Mouse (Mus musculus): ENCODE measurements at regions not wholly inside any gene's neighbourhood (a gene's known extent, or its start where the extent isn't known, plus 50 kb on each side); places are given as distances from the start of the nearest gene placed in this dataset.

- 89% methylated on average over 5 of the region's 5 CpGs for WGBS
- Histone ChIP-seq H3K27ac (no peak overlapping the region), H3K36me3 (no peaks in the 10 kb centered on the region), H3K4me3 (replicated peaks) (no peak overlapping the region), H3K9ac (replicated peaks) (no peak overlapping the region), H3K9me3 (no peaks in the 10 kb centered on the region), H3K27me3 (no peaks in the 10 kb centered on the region), H3K4me2 (replicated peaks) (no peak overlapping the region), H3K4me1 (replicated peaks) (no peaks in the 10 kb centered on the region)
- ATAC-seq: no peak
These were observed 136.5 kb downstream of the Snx19 start for GRCm38 (mm10) chr9:30563399-30563798.

DNA sequence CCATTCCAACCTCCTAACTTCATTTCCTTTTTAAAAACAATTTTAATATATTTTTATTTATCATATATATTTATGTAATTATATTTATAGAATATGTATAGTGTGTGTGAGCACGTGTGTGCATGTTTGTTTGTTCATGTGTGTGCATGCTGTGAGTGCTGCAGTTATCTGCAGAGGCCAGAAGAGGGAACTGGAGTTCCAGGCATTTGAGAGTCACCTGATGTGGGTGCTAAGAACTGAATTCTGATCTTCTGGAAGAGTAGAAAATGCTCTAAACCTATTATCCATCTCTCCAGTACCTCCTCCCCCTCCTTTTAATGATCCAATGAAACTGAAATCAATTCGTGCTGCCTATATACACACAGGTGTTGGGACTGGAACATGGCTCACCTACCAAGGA is 128.0 kb downstream of the Snx19 start:
- H3K4me1 ChIP-seq (replicated peaks): no peaks in the 10 kb centered on the region

GRCm38 (mm10) chr9:30552721-30553120 is 125.8 kb downstream of the Snx19 start:
- no peaks in the 10 kb centered on the region for H3K9me3 ChIP-seq
- no peaks in the 10 kb centered on the region for H3K36me3 ChIP-seq
- no peak overlapping the region for H3K27ac ChIP-seq
- H3K4me3 ChIP-seq (replicated peaks): no peak overlapping the region
- ATAC-seq: no peak
- no peaks in the 10 kb centered on the region for H3K4me1 ChIP-seq (replicated peaks)
- 94% methylated on average over 8 of the region's 8 CpGs for WGBS
- no peak overlapping the region for H3K9ac ChIP-seq (replicated peaks)
- H3K27me3 ChIP-seq: no peaks in the 10 kb centered on the region
- H3K4me2 ChIP-seq (replicated peaks): no peak overlapping the region

More for the DNA sequence above, 128.0 kb downstream of the Snx19 start:
- ATAC-seq: no peak
- no peak overlapping the region for H3K27ac ChIP-seq
- H3K4me2 ChIP-seq (replicated peaks): no peak overlapping the region
- no peak overlapping the region for H3K9ac ChIP-seq (replicated peaks)
- H3K27me3 ChIP-seq: no peaks in the 10 kb centered on the region
- WGBS: 81% methylated on average over 2 of the region's 2 CpGs
- no peaks in the 10 kb centered on the region for H3K9me3 ChIP-seq
- no peak overlapping the region for H3K4me3 ChIP-seq (replicated peaks)
- no peaks in the 10 kb centered on the region for H3K36me3 ChIP-seq

DNA sequence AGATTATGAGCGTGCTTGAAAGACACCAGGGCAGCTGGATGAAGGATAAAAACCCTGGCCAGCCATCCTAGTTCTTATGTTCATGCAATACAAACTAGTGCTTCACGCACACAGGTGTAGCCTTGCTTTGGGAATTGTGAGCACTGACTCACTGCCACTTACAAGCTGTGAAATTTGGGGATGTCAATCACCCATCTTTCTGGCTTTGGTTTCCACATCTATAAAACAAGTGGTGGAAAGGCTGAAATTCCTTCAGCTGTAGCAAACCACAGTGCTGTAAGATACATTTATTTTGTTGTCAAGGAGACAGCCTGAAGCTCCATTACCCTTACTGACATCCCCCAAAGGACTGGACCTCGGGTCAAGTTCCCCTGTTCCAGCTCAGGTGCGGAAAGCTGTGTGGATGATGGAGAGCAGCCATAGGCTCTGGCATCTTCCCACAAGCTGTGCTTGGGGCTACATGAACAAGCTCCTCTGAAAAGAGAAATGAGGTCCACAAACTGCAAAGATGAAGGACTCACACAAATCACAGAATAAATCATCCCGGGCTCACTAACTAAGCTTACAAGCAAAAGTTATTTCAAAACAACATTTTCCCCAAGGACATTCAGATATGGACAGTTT is 123.1 kb downstream of the Snx19 start:
- no peaks in the 10 kb centered on the region for H3K27me3 ChIP-seq
- ATAC-seq: no peak
- H3K4me1 ChIP-seq (replicated peaks): no peaks in the 10 kb centered on the region
- H3K4me2 ChIP-seq (replicated peaks): no peak overlapping the region
- no peak overlapping the region for H3K9ac ChIP-seq (replicated peaks)
- WGBS: 88% methylated on average over 5 of the region's 5 CpGs
- H3K36me3 ChIP-seq: no peaks in the 10 kb centered on the region
- no peaks in the 10 kb centered on the region for H3K9me3 ChIP-seq
- no peak overlapping the region for H3K4me3 ChIP-seq (replicated peaks)
- no peak overlapping the region for H3K27ac ChIP-seq

GRCm38 (mm10) chr9:30539858-30540257 is 113.0 kb downstream of the Snx19 start:
- Histone ChIP-seq H3K4me2 (replicated peaks) (no peak overlapping the region), H3K9me3 (no peaks in the 10 kb centered on the region), H3K36me3 (no peaks in the 10 kb centered on the region), H3K9ac (replicated peaks) (no peak overlapping the region), H3K4me3 (replicated peaks) (no peak overlapping the region), H3K27ac (no peak overlapping the region), H3K4me1 (replicated peaks) (0 out of 2 replicates have a peak, but pooled peaks cover 5% of the 10 kb centered on the region), H3K27me3 (no peaks in the 10 kb centered on the region)
- no peak for ATAC-seq
- WGBS: 84% methylated on average over 6 of the region's 6 CpGs

DNA sequence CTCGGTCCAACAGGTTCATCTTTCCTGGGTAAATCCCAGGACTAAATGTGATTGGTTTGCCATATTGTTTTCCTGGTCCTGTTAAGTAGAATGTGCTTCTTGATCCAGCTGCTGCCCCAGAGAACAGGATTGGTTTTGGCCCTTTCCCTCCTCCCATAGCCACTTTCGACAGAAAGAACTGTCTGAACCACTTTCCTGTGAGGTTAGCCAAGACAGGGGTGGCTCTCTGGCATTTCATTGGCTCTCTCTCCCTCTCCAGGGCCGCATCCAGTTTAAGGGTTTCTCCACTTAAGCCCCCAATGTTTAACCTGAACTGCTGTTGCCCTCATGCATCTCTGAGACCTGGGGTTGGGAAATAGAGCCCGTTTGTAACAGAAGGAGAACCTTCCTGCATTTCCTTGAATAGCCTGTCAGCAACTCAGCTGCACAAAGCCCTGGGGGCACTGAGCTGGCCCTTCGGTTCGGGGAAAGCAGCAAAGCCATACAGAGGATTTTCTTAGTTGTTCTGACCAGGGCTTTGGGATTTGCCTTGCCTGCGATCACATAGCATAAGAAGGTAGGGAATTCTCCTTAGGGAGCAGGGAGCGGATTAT is 109.7 kb downstream of the Snx19 start:
- H3K4me2 ChIP-seq (replicated peaks): no peak overlapping the region
- H3K27ac ChIP-seq: no peak overlapping the region
- H3K36me3 ChIP-seq: no peaks in the 10 kb centered on the region
- no peaks in the 10 kb centered on the region for H3K9me3 ChIP-seq
- no peak overlapping the region for H3K9ac ChIP-seq (replicated peaks)
- peaks cover 22% of the 10 kb centered on the region for H3K4me1 ChIP-seq (replicated peaks)
- ATAC-seq: no peak
- WGBS: 47% methylated on average over 8 of the region's 8 CpGs
- no peaks in the 10 kb centered on the region for H3K27me3 ChIP-seq
- H3K4me3 ChIP-seq (replicated peaks): no peak overlapping the region

DNA sequence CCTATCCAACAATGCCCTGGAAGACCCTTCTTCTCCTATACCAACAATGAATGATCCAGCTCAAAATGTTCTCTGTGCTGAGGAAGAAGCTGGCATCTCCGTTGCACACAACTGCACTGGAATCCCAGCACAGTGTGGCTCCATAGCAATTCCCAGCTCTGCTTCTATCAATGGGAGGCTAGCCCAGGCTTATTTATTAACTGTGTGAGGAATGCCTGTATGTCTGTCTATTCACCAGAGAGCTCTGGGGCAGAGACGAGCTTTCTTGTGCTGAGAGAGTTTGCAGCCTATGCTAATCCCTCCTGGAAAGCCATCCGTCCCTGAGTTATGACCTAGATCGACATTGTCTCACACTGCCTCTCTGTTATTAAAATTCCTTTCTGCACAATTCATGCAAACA is 108.1 kb downstream of the Snx19 start:
- 56% methylated on average over 4 of the region's 4 CpGs for WGBS
- ATAC-seq: no peak
- Histone ChIP-seq H3K27ac (no peak overlapping the region), H3K4me2 (replicated peaks) (no peak overlapping the region), H3K9ac (replicated peaks) (no peak overlapping the region), H3K4me3 (replicated peaks) (no peak overlapping the region), H3K36me3 (no peaks in the 10 kb centered on the region), H3K27me3 (no peaks in the 10 kb centered on the region), H3K4me1 (replicated peaks) (peaks cover 22% of the 10 kb centered on the region), H3K9me3 (no peaks in the 10 kb centered on the region)

GRCm38 (mm10) chr9:30533780-30534343 is 107.0 kb downstream of the Snx19 start:
- Histone ChIP-seq H3K9ac (replicated peaks) (no peak overlapping the region), H3K4me2 (replicated peaks) (peak overlapping the region; percentile 29; the same call in 1 of the 2 replicates), H3K9me3 (no peaks in the 10 kb centered on the region), H3K27ac (peak overlapping the region; percentile 37), H3K36me3 (no peaks in the 10 kb centered on the region), H3K4me3 (replicated peaks) (no peak overlapping the region), H3K27me3 (no peaks in the 10 kb centered on the region), H3K4me1 (replicated peaks) (peaks cover 22% of the 10 kb centered on the region)
- peak; percentile 79 for ATAC-seq
- WGBS: 41% methylated on average over 11 of the region's 11 CpGs

GRCm38 (mm10) chr9:30533091-30533779 is 106.3 kb downstream of the Snx19 start:
- peak; percentile 24; the same call in 1 of the 2 replicates for ATAC-seq
- H3K4me3 ChIP-seq (replicated peaks): no peak overlapping the region

DNA sequence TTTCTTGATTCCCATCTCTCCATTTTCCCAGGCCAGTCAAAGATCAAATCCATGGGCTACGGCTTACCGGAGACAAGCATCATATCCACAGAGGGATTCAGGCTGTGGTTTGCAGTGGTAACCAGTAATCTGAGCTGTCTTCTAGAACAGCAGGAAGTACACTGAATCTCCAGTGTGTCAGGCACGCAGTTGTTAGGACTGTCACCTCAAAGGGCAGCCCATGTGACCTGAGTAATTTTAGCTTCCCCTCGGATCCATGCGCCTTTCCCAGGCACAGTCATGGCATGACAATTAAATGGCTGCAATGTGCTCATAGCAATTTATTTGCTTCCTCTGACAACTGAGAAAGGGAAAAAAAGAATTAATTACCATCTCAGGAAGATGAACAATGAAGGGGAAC is 98.2 kb downstream of the Snx19 start:
- H3K9ac ChIP-seq (replicated peaks): no peak overlapping the region
- H3K4me3 ChIP-seq (replicated peaks): no peak overlapping the region
- no peaks in the 10 kb centered on the region for H3K9me3 ChIP-seq
- ATAC-seq: no peak
- peaks cover 7% of the 10 kb centered on the region; the same call in 1 of the 2 replicates for H3K4me1 ChIP-seq (replicated peaks)
- no peaks in the 10 kb centered on the region for H3K36me3 ChIP-seq
- H3K27ac ChIP-seq: no peak overlapping the region
- no peak overlapping the region for H3K4me2 ChIP-seq (replicated peaks)
- H3K27me3 ChIP-seq: no peaks in the 10 kb centered on the region
- 73% methylated on average over 5 of the region's 5 CpGs for WGBS

More at GRCm38 (mm10) chr9:30533091-30533779, 106.3 kb downstream of the Snx19 start:
- 75% methylated on average over 9 of the region's 9 CpGs for WGBS
- H3K4me2 ChIP-seq (replicated peaks): no peak overlapping the region
- no peaks in the 10 kb centered on the region for H3K9me3 ChIP-seq
- no peak overlapping the region for H3K9ac ChIP-seq (replicated peaks)
- H3K27ac ChIP-seq: peak overlapping the region; percentile 37
- no peaks in the 10 kb centered on the region for H3K36me3 ChIP-seq
- peaks cover 22% of the 10 kb centered on the region for H3K4me1 ChIP-seq (replicated peaks)
- H3K27me3 ChIP-seq: no peaks in the 10 kb centered on the region

DNA sequence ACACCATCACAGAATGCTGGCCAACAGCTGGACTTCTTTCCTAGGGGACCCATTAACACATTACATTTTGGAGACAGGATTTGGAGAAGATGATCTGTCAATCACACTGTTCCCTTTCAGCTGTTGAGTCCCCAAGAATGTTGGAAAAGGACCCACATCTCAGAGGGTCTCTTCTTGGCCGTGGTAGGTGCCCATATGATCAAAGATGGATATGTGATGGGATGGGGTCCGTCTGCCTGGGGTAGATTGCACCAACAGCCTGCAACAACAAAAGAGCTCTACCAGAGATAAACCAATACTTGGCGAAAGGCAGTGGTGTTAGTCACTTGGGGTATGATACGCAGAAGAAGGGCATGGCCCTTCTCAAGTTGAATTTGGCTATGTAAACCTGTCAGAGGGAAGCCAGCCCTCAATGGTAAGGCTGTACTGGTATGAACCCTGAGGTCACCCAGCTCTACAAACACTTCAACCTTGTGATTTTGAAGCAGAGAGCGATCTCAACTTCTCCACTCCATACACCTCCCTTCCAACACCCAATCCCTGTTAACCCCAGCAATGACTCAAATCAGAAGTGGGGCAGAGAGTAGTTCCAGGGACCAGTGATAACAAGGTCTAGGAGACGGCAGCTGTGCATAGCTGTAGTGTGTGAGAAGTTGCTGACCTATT is 97.6 kb downstream of the Snx19 start:
- Histone ChIP-seq H3K27ac (no peak overlapping the region), H3K4me2 (replicated peaks) (no peak overlapping the region), H3K9ac (replicated peaks) (no peak overlapping the region), H3K4me1 (replicated peaks) (peaks cover 7% of the 10 kb centered on the region; the same call in 1 of the 2 replicates), H3K9me3 (no peaks in the 10 kb centered on the region), H3K4me3 (replicated peaks) (no peak overlapping the region), H3K27me3 (no peaks in the 10 kb centered on the region), H3K36me3 (no peaks in the 10 kb centered on the region)
- no peak for ATAC-seq
- 93% methylated on average over 6 of the region's 6 CpGs for WGBS

GRCm38 (mm10) chr9:30523852-30524251 is 96.9 kb downstream of the Snx19 start:
- no peak overlapping the region for H3K27ac ChIP-seq
- no peak for ATAC-seq
- H3K36me3 ChIP-seq: no peaks in the 10 kb centered on the region
- no peak overlapping the region for H3K9ac ChIP-seq (replicated peaks)
- no peak overlapping the region for H3K4me2 ChIP-seq (replicated peaks)
- H3K27me3 ChIP-seq: no peaks in the 10 kb centered on the region
- H3K4me3 ChIP-seq (replicated peaks): no peak overlapping the region
- 92% methylated on average over 2 of the region's 2 CpGs for WGBS
- peaks cover 7% of the 10 kb centered on the region; the same call in 1 of the 2 replicates for H3K4me1 ChIP-seq (replicated peaks)
- H3K9me3 ChIP-seq: no peaks in the 10 kb centered on the region

All from midbrain, embryonic 13.5 days (tissue).